8 mouse cellular contexts compared by ENCODE assay signal in the genomic region with DNA sequence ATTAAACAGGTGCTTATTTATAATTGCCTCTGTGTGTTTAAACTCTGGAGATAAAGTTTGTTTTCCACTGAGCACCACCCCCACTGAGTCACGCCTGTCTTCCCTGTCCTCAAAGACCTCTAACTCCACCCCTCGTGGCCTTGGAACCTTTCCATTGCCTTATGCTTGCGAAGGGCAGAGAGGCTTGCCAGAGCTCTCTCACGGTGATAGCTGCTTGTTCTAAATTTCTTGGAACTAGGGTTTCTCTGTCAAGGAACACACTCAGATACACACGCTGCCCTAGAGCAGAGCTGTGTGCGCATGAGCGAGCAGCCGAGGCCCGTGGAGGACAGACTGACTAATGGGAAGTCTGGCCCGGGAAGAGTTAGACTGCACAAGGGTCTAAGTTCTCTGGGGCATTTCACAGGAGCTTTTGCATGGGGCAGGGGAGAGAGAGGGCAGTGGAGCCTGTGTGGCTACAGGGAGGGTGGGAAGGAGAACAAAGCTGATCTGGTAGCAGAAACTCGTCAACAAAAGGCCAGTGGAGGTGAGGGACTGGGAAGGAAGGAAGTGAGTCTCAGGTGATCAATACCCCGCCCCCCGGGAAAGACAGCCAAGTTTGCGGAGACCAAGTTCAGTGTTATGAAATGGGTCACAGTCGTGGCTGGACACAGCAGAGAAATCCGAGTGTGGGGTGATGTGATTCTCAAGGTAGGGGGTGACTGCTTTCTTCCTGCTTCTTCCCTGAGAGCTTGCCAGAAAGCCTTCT. TPM values are rescaled to one million over a fixed set of nuclear protein-coding genes. Genes with fewer than 3 reads are reported as not detected.
A peak's percentile ranks its signal among the peaks of the same experiment; 100 is the strongest.
DNase-seq lines count a peak whose midpoint lies in the region; ATAC-seq and TF ChIP-seq lines count a peak whose summit lies in the region.

No protein-coding gene starts in this region.

- H3K4me3 ChIP-seq in forebrain, postnatal 0 days (ENCODE audit: low read depth, low read length): no peak overlapping the region
- H3K4me3 ChIP-seq in forebrain, embryonic 11.5 days (ENCODE audit: low read depth, low read length): no peak overlapping the region
- no peak overlapping the region for H3K4me3 ChIP-seq in intestine, embryonic 14.5 days (ENCODE audit: low read depth, low read length)
- H3K4me3 ChIP-seq in midbrain, embryonic 13.5 days (replicated peaks): no peak overlapping the region

- H3K36me3 ChIP-seq in forebrain, postnatal 0 days (ENCODE audit: insufficient read depth): no peaks in the 10 kb centered on the region
- no peaks in the 10 kb centered on the region for H3K36me3 ChIP-seq in forebrain, embryonic 11.5 days (ENCODE audit: control insufficient read depth, insufficient read depth, low read length)
- H3K36me3 ChIP-seq in intestine, embryonic 14.5 days (ENCODE audit: control insufficient read depth, insufficient read depth, low read length): no peaks in the 10 kb centered on the region
- H3K36me3 ChIP-seq in midbrain, embryonic 13.5 days: no peaks in the 10 kb centered on the region

- no peak overlapping the region for H3K9ac ChIP-seq in forebrain, postnatal 0 days
- H3K9ac ChIP-seq in forebrain, embryonic 11.5 days (ENCODE audit: low read length): no peak overlapping the region
- H3K9ac ChIP-seq in intestine, embryonic 14.5 days (ENCODE audit: low read length): no peak overlapping the region
- no peak overlapping the region for H3K9ac ChIP-seq in midbrain, embryonic 13.5 days (replicated peaks)

- no peaks in the 10 kb centered on the region for H3K9me3 ChIP-seq in forebrain, postnatal 0 days (ENCODE audit: low read length)
- H3K9me3 ChIP-seq in forebrain, embryonic 11.5 days (ENCODE audit: control insufficient read depth, low read length): no peaks in the 10 kb centered on the region
- H3K9me3 ChIP-seq in intestine, embryonic 14.5 days (ENCODE audit: control insufficient read depth, low read length): no peaks in the 10 kb centered on the region
- no peaks in the 10 kb centered on the region for H3K9me3 ChIP-seq in midbrain, embryonic 13.5 days

- CTCF ChIA-PET in Patski (lab: Charles Lee): interaction anchor here (1.0 to 1.8 kb wide), 3 partner anchors 10 to 60 kb away, joined by 3 to 6 read pairs (median 5); no protein-coding TSS in a partner anchor

- no peak for TF ChIP-seq CTCF in forebrain, postnatal 0 days (IDR thresholded peaks at IDR 0.05; ENCODE audit: low read depth)
- TF ChIP-seq CTCF in Patski (IDR thresholded peaks at IDR 0.05): no peak

- H3K4me1 ChIP-seq in forebrain, postnatal 0 days (ENCODE audit: insufficient read depth): no peaks in the 10 kb centered on the region; the same call in 1 of the 2 replicates
- no peaks in the 10 kb centered on the region; the same call in 1 of the 2 replicates for H3K4me1 ChIP-seq in forebrain, embryonic 11.5 days (replicated peaks; ENCODE audit: control insufficient read depth, insufficient read depth, low read length)
- H3K4me1 ChIP-seq in intestine, embryonic 14.5 days (replicated peaks; ENCODE audit: control insufficient read depth, insufficient read depth, low read length): 0 out of 2 replicates have a peak, but pooled peaks cover 6% of the 10 kb centered on the region
- 0 out of 2 replicates have a peak, but pooled peaks cover 4% of the 10 kb centered on the region for H3K4me1 ChIP-seq in midbrain, embryonic 13.5 days (replicated peaks)

- POLR2A ChIA-PET in Patski (lab: Charles Lee): interaction anchor here (1.2 to 1.5 kb wide), 2 partner anchors 16 to 20 kb away, joined by 3 read pairs; no protein-coding TSS in a partner anchor

- ATAC-seq in forebrain, postnatal 0 days: peak; percentile 47
- ATAC-seq in forebrain, embryonic 11.5 days (replicated peaks; ENCODE audit: low FRiP score): no peak
- ATAC-seq in Patski: peak; percentile 72
- ATAC-seq in erythroid progenitor cell, adult 5-6 weeks (replicated peaks; ENCODE audit: low FRiP score, poor library complexity, severe bottlenecking): peak; percentile 88
- peak; percentile 48; the same call in 1 of the 2 replicates for ATAC-seq in intestine, embryonic 14.5 days (replicated peaks; ENCODE audit: low FRiP score, low TSS enrichment, low read depth)
- ATAC-seq in midbrain, embryonic 13.5 days: no peak

- in situ Hi-C loops in Patski (cut with MboI; ENCODE audit: low pct_unique_long_range_greater_than_20kb): no loop called here

- H3K27me3 ChIP-seq in forebrain, postnatal 0 days (ENCODE audit: insufficient read depth, low read length): no peaks in the 10 kb centered on the region
- no peaks in the 10 kb centered on the region for H3K27me3 ChIP-seq in forebrain, embryonic 11.5 days (ENCODE audit: control insufficient read depth, insufficient read depth, low read length)
- no peaks in the 10 kb centered on the region for H3K27me3 ChIP-seq in Patski
- no peaks in the 10 kb centered on the region for H3K27me3 ChIP-seq in intestine, embryonic 14.5 days (replicated peaks; ENCODE audit: control insufficient read depth, insufficient read depth, low read length)
- no peaks in the 10 kb centered on the region for H3K27me3 ChIP-seq in midbrain, embryonic 13.5 days

- DNase-seq in forebrain, postnatal 0 days: no peak
- DNase-seq in forebrain, embryonic 11.5 days (ENCODE audit: low spot score): no peak
- DNase-seq in Patski (ENCODE audit: low read depth, low spot score): no peak
- no peak for DNase-seq in intestine, embryonic 14.5 days (ENCODE audit: low spot score)
- peak; percentile 86 for DNase-seq in lung, postnatal 25 days (ENCODE audit: low spot score)
- DNase-seq in right cerebral cortex, postnatal 10 days (ENCODE audit: low spot score in 2 of 2): no peak

- no peak overlapping the region for H3K4me2 ChIP-seq in forebrain, postnatal 0 days (ENCODE audit: low read depth)
- no peak overlapping the region for H3K4me2 ChIP-seq in forebrain, embryonic 11.5 days (ENCODE audit: low read depth, low read length, severe bottlenecking)
- H3K4me2 ChIP-seq in intestine, embryonic 14.5 days (ENCODE audit: low read length): no peak overlapping the region
- H3K4me2 ChIP-seq in midbrain, embryonic 13.5 days (replicated peaks): no peak overlapping the region

- WGBS in forebrain, postnatal 0 days: 57% methylated on average over 16 of the region's 16 CpGs
- 67% methylated on average over 16 of the region's 16 CpGs for WGBS in forebrain, embryonic 11.5 days
- WGBS in intestine, embryonic 14.5 days: 54% methylated on average over 16 of the region's 16 CpGs
- 67% methylated on average over 16 of the region's 16 CpGs for WGBS in midbrain, embryonic 13.5 days

- H3K27ac ChIP-seq in forebrain, postnatal 0 days (ENCODE audit: low read depth, low read length): no peak overlapping the region
- no peak overlapping the region for H3K27ac ChIP-seq in forebrain, embryonic 11.5 days (ENCODE audit: low read depth, low read length)
- peak overlapping the region; percentile 24; the same call in 1 of the 2 replicates for H3K27ac ChIP-seq in intestine, embryonic 14.5 days (ENCODE audit: low read depth)
- no peak overlapping the region for H3K27ac ChIP-seq in midbrain, embryonic 13.5 days

RNA-seq across cellular contexts. Expression of gene Zfp622, which starts 51.1 kb away (rescaled TPM):
- total RNA-seq in forebrain, postnatal 0 days (2014; rRNA removed): 40.9 and 43.6 TPM in 2 replicates
- polyA plus RNA-seq in forebrain, postnatal 0 days (2015; fragmentation: Nextera tagmentation; extraction: Ambion mirVana): 31.6 and 36.3 TPM in 2 replicates
- 29.5 and 32.7 TPM in 2 replicates for polyA plus RNA-seq in forebrain, embryonic 11.5 days (2014; fragmentation: Nextera tagmentation; extraction: Ambion mirVana)
- 54.8 TPM for polyA plus RNA-seq in Patski (2021)
- 2.9 and 16.8 TPM in 2 replicates for total RNA-seq in erythroid progenitor cell, adult 5-6 weeks (2015; ENCODE audit: low replicate concordance)
- 25.9 and 26.9 TPM in 2 replicates for total RNA-seq in erythroid progenitor cell, adult 5-6 weeks (2017; ENCODE audit: low replicate concordance)
- polyA plus RNA-seq in intestine, embryonic 14.5 days (2014; fragmentation: Nextera tagmentation; extraction: Ambion mirVana): 30.4 and 31.5 TPM in 2 replicates
- 29.9 and 35.4 TPM in 2 replicates for polyA plus RNA-seq in midbrain, embryonic 13.5 days (2015; fragmentation: Nextera tagmentation; extraction: Ambion mirVana)

Comparison
In these comparisons a context has a peak if more than half of its experiments do, and no peak if none do; other contexts are left out.
1. ATAC-seq: peak in forebrain, postnatal 0 days (single experiment), Patski (single experiment), erythroid progenitor cell, adult 5-6 weeks (single experiment) and intestine, embryonic 14.5 days (single experiment); none in forebrain, embryonic 11.5 days (single experiment) and midbrain, embryonic 13.5 days (single experiment).